Mouse (Mus musculus): ENCODE measurements around the gene Pik3r1. TPM values are rescaled to one million over a fixed set of nuclear protein-coding genes. Genes with fewer than 3 reads are reported as not detected.

The Pik3r1 gene
- total RNA-seq, 1 experiment = 7.3 TPM

DNA sequence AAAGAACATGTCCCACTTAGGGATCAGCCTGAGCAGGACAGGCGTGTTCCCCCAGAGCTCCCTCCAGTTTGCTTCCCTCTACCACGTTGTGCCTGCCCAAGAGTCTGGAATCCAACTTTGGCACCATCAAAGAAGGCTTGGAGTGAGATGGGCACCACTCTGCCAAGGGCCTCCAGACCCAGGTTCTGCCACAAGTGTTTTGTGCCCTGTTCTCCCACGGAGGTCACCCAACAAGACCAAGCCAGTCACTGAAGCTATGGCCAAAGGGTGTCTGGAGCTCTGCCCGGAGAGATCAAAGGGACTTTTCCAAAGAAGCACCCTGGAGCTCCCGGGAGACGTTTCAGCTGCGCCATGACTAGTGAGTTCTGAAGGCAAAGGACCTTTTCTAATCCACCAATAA, 42.6 kb upstream of the Pik3r1 start:
- H3K36me3 ChIP-seq (ENCODE audit: control insufficient read depth, insufficient read depth, low read length, poor library complexity, severe bottlenecking) = no peaks in the 10 kb centered on the region
- in situ Hi-C loops (cut with MboI; ENCODE audit: low sequenced_read_pairs in 2 of 2, unreplicated experiment in 2 of 2) = no loop called here
- DNase-seq (ENCODE audit: low read depth, low spot score) = no peak

GRCm38 (mm10) chr13:101809796-101810195, 41.8 kb upstream of the Pik3r1 start:
- H3K9ac ChIP-seq (ENCODE audit: insufficient read depth, low read depth, low read length, poor library complexity, severe bottlenecking) = no peak overlapping the region
- DNase-seq (ENCODE audit: low read depth, low spot score) = no peak
- TF ChIP-seq MAFK (IDR thresholded peaks at IDR 0.05; ENCODE audit: insufficient read depth, low read depth, low read length) (no peak), CHD2 (IDR thresholded peaks at IDR 0.05; ENCODE audit: low read depth, low read length) (no peak), ZNF384 (IDR thresholded peaks at IDR 0.05; ENCODE audit: low read depth, low read length) (no peak), HCFC1 (IDR thresholded peaks at IDR 0.05; ENCODE audit: borderline replicate concordance, insufficient read depth, low read length) (no peak), ZC3H11A (IDR thresholded peaks at IDR 0.05; ENCODE audit: borderline replicate concordance, low read depth, low read length) (no peak)
- no peak overlapping the region for H3K27ac ChIP-seq (ENCODE audit: insufficient read depth, low read depth, low read length, poor library complexity, severe bottlenecking)
- no peak overlapping the region for H3K4me3 ChIP-seq (ENCODE audit: insufficient read depth in 1 of 2, low read depth in 1 of 2, low read length in 2 of 2, poor library complexity in 1 of 2, severe bottlenecking in 1 of 2)
- H3K4me1 ChIP-seq (ENCODE audit: control insufficient read depth in 2 of 2, insufficient read depth in 2 of 2, low read length in 2 of 2, poor library complexity in 1 of 2) = peaks cover 0 to 5% of the 10 kb centered on the region in 2 experiments; a peak in 2 of 4 replicates
- in situ Hi-C loops (cut with MboI; ENCODE audit: low sequenced_read_pairs in 2 of 2, unreplicated experiment in 2 of 2) = no loop called here
- H3K36me3 ChIP-seq (ENCODE audit: control insufficient read depth, insufficient read depth, low read length, poor library complexity, severe bottlenecking) = no peaks in the 10 kb centered on the region
- H3K9me3 ChIP-seq (ENCODE audit: control insufficient read depth, insufficient read depth, low read depth, low read length) = no peaks in the 10 kb centered on the region

More for the DNA sequence above, 42.6 kb upstream of the Pik3r1 start:
- Histone ChIP-seq H3K9me3 (ENCODE audit: control insufficient read depth, insufficient read depth, low read depth, low read length) (no peaks in the 10 kb centered on the region), H3K9ac (ENCODE audit: insufficient read depth, low read depth, low read length, poor library complexity, severe bottlenecking) (no peak overlapping the region), H3K4me1 (ENCODE audit: control insufficient read depth in 2 of 2, insufficient read depth in 2 of 2, low read length in 2 of 2, poor library complexity in 1 of 2) (peaks cover 0 to 2% of the 10 kb centered on the region in 2 experiments; a peak in 2 of 4 replicates), H3K4me3 (ENCODE audit: insufficient read depth in 1 of 2, low read depth in 1 of 2, low read length in 2 of 2, poor library complexity in 1 of 2, severe bottlenecking in 1 of 2) (no peak overlapping the region), H3K27ac (ENCODE audit: insufficient read depth, low read depth, low read length, poor library complexity, severe bottlenecking) (no peak overlapping the region)
- TF ChIP-seq ZC3H11A (IDR thresholded peaks at IDR 0.05; ENCODE audit: borderline replicate concordance, low read depth, low read length) = no peak
- no peak for TF ChIP-seq HCFC1 (IDR thresholded peaks at IDR 0.05; ENCODE audit: borderline replicate concordance, insufficient read depth, low read length)
- no peak for TF ChIP-seq MAFK (IDR thresholded peaks at IDR 0.05; ENCODE audit: insufficient read depth, low read depth, low read length)
- TF ChIP-seq ZNF384 (IDR thresholded peaks at IDR 0.05; ENCODE audit: low read depth, low read length) = no peak
- TF ChIP-seq CHD2 (IDR thresholded peaks at IDR 0.05; ENCODE audit: low read depth, low read length) = no peak

- no peak for DNase-seq (ENCODE audit: low read depth, low spot score)
- peaks cover 3 to 10% of the 10 kb centered on the region in 2 experiments; a peak in 2 of 4 replicates for H3K4me1 ChIP-seq (ENCODE audit: control insufficient read depth in 2 of 2, insufficient read depth in 2 of 2, low read length in 2 of 2, poor library complexity in 1 of 2)
- no peak for TF ChIP-seq ZC3H11A (IDR thresholded peaks at IDR 0.05; ENCODE audit: borderline replicate concordance, low read depth, low read length)
- TF ChIP-seq MAFK (IDR thresholded peaks at IDR 0.05; ENCODE audit: insufficient read depth, low read depth, low read length) = no peak
- TF ChIP-seq HCFC1 (IDR thresholded peaks at IDR 0.05; ENCODE audit: borderline replicate concordance, insufficient read depth, low read length) = no peak
- TF ChIP-seq CHD2 (IDR thresholded peaks at IDR 0.05; ENCODE audit: low read depth, low read length) = no peak
- no peak for TF ChIP-seq ZNF384 (IDR thresholded peaks at IDR 0.05; ENCODE audit: low read depth, low read length)
- no peak overlapping the region for H3K4me3 ChIP-seq (ENCODE audit: insufficient read depth in 1 of 2, low read depth in 1 of 2, low read length in 2 of 2, poor library complexity in 1 of 2, severe bottlenecking in 1 of 2)
- H3K27ac ChIP-seq (ENCODE audit: insufficient read depth, low read depth, low read length, poor library complexity, severe bottlenecking) = no peak overlapping the region
- in situ Hi-C loops (cut with MboI; ENCODE audit: low sequenced_read_pairs in 2 of 2, unreplicated experiment in 2 of 2) = no loop called here
- no peaks in the 10 kb centered on the region for H3K9me3 ChIP-seq (ENCODE audit: control insufficient read depth, insufficient read depth, low read depth, low read length)
- H3K36me3 ChIP-seq (ENCODE audit: control insufficient read depth, insufficient read depth, low read length, poor library complexity, severe bottlenecking) = no peaks in the 10 kb centered on the region
- no peak overlapping the region for H3K9ac ChIP-seq (ENCODE audit: insufficient read depth, low read depth, low read length, poor library complexity, severe bottlenecking)
Observed at GRCm38 (mm10) chr13:101805559-101806091, 37.6 kb upstream of the Pik3r1 start.

DNA sequence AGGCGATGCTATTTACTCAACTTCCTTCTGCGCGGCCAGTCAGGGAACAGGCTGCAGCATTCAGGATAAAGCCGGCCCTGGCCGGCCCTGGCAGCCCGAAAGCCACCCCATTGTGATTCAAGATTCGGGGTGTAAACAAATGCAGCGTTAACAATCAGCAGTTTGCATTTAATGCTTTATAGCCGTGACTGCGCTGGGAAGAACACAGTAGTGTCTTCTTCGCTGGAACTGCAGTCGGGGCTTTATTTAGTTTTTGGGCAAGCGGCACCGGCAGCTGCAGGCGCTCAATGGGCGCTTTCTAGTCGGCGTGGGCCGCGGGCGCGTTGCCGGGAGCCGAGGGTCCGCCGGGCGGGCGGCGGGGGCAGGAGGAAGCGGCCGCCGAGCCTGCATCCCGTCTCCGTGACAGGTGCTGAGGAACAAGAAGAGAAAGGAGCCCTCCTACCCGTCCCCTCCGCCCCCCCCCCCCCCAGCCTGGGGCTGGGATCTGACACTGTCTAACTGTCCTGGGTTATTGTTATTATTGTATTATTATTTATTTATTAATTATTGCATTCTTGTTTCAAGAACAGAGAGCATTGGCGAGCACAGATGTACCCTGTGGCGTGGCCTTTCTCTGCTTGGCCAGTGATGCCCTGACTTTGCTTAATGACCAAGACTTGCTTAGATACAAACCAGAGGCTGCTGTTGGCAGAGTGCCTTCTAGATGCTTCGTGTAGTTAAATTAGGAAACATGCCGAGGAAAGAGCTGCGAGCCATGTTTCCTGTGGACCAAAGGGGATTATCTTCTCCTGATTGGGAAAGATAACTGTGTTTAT, 33.6 kb upstream of the Pik3r1 start:
- TF ChIP-seq MAFK (IDR thresholded peaks at IDR 0.05; ENCODE audit: insufficient read depth, low read depth, low read length) (0 out of 2 replicates have a peak, but pooled peaks have one; percentile 39), ZC3H11A (IDR thresholded peaks at IDR 0.05; ENCODE audit: borderline replicate concordance, low read depth, low read length) (no peak), ZNF384 (IDR thresholded peaks at IDR 0.05; ENCODE audit: low read depth, low read length) (no peak)
- in situ Hi-C loops (cut with MboI; ENCODE audit: low sequenced_read_pairs in 2 of 2, unreplicated experiment in 2 of 2) = no loop called here
- peak; percentile 66 for DNase-seq (ENCODE audit: low read depth, low spot score)
- H3K4me1 ChIP-seq (ENCODE audit: control insufficient read depth in 2 of 2, insufficient read depth in 2 of 2, low read length in 2 of 2, poor library complexity in 1 of 2) = peaks cover 5 to 19% of the 10 kb centered on the region in 2 experiments; a peak in 2 of 4 replicates
- H3K9ac ChIP-seq (ENCODE audit: insufficient read depth, low read depth, low read length, poor library complexity, severe bottlenecking) = peak overlapping the region; percentile 44
- peak overlapping the region; percentile 27 to 51 for H3K4me3 ChIP-seq (ENCODE audit: insufficient read depth in 1 of 2, low read depth in 1 of 2, low read length in 2 of 2, poor library complexity in 1 of 2, severe bottlenecking in 1 of 2)
- H3K36me3 ChIP-seq (ENCODE audit: control insufficient read depth, insufficient read depth, low read length, poor library complexity, severe bottlenecking) = no peaks in the 10 kb centered on the region
- H3K27ac ChIP-seq (ENCODE audit: insufficient read depth, low read depth, low read length, poor library complexity, severe bottlenecking) = no peak overlapping the region
- no peaks in the 10 kb centered on the region for H3K9me3 ChIP-seq (ENCODE audit: control insufficient read depth, insufficient read depth, low read depth, low read length)

Measured in ES-E14 (cell line).